Mouse (Mus musculus) ovary, postnatal 36 days (tissue): Measurements from ENCODE around the gene Zmiz2.
"Not testable (repeated sequence)": the region's sequence is repeated elsewhere in the genome, so short reads cannot be mapped to it uniquely, and the experiment has no call there.

Experiments
- DNase-seq: peaks from one replicate; pipeline ENCODE4 v3.0.0; 2022; ENCODE audit warnings: low spot score, mixed read lengths

The Zmiz2 gene

DNA sequence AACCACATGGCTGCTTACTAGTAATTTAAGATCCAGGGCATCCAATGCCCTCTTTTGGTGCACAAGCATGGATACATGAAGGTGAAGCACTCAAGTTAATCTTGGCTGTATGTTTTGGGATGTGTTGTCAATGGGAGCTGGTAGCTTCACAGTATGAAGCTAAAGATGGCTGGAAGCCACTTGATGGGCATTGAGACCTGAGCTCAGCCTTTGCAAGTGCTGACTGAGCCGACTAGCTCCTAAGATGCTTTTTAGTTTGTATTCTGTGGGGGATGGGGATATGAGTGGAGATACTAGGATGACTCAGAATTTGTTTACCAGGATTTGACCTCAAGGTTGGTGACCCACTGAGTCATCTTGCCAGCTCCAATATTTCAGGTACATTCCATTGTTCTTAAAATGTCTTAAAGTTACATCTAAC, 31.4 kb downstream of the Zmiz2 start:
- DNase-seq: no peak

DNA sequence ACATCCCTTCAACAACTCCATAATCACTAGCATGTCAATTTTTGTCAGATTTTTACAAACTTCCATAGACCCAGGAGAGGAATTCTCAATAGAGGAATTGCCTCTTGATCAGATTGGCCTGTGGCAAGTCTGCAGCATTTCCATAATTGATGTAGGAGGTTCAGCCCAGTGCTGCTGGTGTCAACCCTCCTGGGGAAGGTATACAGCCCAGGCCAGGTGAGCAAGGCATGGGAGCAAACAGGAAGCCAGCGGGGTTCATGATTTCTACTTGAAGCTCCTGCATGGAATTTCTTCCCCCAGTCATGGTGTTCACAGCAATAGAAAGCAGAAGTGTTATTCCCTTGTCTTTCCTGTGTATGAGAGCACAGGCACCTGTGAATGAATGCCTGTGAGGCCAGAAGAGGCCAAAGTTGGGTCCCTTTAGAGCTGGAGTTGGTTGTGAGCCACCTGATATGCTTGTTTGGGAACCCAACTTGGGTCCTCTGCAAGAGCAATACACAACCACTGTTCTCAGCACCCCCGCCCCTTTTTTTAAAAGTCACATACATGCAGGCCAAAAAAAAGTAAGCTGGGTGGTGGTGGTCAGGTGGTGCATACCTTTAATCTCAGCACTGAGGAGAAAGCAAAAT, 32.0 kb downstream of the Zmiz2 start:
- no peak for DNase-seq

DNA sequence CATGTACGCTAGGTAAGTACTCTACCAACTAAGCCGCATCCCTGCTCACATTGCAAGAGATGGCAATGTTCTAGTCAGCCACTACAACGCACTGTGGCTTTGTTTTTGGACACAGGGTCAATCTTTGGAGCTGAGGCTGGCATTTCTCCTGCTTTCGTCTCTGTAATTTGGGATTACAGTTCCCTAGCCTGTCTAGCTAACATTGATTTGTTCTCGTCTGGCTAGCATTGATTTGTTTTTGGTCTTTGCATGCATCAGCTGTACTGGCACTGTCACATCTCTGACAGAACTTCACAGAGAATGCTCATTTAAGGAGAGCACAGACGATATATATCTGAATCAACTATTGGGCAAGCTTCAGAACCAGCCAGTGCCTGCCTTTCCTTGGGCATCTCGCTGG, 41.3 kb downstream of the Zmiz2 start:
- no peak for DNase-seq

DNA sequence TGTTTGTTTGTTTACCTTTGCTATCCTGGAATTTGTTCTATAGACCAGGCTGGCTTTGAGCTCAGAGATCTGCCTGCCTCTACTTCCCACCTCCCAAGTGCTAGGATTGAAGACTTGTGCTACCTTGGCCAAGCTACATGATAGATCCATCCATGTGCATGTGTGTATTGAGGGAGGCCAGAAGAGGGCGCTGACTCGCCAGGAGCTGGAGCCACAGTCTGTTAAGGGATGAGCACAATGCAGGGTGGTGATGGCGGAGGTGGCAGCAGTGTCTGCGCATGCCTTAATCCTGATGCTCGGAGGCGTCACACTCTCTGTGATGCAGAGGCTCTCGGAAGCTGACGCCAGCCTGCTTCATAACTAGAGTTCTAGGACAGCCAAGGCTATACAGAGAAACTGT, 47.6 kb downstream of the Zmiz2 start:
- DNase-seq: peak; percentile 40

DNA sequence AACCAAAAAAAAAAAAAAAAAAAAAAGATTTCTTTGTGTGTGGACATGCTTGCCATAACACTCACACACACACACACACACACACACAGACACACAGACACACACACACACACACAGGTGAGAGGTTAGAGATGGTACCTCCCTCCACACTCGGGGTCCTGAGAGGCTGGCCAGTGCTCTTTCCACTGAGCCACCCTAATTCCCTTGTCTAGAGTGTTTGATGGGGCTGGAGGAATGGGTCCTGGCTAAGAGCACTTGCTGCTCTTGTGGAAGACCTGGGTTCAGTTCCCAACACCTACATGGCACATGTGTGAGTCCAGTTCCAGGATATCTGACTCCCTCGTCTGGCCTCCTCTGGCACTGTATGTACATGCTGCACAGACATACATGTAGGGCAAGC, 48.8 kb downstream of the Zmiz2 start:
- DNase-seq: no peak

DNA sequence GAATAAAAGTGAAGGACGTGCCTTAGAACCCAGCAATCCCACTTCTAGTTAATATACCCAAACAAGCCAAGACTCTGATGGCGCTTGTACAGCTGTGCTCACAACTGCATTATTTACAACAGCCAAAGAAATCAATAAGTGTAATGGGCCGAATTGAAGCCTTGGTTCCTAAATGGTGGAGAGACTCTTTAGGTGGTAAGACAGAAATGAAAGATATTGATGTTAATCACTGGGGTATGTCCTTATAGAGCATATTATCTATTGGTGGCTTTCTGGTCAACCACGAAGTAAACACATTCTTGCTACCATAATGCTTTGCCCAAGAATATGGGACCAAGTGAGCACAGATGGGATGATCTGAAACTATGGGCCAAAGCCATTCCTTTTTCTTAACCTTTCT, 51.3 kb downstream of the Zmiz2 start:
- DNase-seq: no peak

DNA sequence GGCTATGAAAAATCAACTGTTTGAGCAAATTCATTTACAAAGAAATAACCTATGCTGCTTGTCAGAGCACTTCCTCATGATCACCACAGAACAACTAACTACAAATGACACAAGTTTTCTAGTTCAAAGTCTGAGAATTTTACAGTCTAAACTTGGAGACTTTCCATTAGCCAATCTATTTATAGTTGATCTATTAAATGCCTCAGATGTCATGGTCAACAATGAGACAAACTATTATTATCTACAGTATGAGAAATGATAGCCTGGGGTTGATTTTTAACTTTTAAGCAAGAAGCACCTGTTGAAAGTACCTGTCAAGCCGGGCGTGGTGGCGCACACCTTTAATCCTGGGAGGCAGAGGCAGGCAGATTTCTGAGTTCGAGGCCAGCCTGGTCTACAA, 53.7 kb downstream of the Zmiz2 start:
- no peak for DNase-seq

DNA sequence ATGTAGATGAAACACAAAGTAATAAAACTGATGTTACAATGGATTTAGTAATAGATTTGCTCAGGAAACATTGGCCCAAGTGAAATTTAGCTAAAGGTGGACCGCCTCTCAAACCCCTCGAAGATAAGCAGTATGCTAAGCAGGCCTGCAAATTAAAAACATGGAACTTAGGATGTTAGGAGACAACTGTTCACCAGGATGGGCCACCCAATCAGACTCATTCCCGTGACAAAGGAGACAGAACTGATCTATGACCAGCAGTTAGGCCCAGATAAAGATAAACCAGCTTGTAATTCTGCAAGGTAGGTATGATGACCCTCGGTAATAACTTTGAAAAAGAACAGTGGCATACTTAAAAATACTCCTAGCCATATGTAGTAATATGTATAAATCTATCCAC, 54.2 kb downstream of the Zmiz2 start:
- no peak for DNase-seq

DNA sequence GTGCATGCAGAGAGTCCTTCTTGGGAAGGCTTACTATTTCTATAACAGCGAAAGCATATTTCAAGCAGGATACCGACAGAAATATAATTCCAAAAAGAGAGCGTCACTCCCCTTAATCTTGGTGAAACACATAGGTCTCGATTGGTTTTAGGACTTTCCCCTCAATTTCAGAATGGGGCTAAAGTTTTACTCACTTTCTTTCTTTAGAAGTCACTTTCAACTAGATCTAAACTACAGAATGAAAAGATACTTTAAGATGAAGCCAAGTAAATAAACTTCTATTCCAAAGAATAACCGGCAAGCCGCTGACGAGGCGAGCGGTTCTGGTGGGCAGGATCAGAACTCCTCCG, 54.8 kb downstream of the Zmiz2 start:
- no peak for DNase-seq

DNA sequence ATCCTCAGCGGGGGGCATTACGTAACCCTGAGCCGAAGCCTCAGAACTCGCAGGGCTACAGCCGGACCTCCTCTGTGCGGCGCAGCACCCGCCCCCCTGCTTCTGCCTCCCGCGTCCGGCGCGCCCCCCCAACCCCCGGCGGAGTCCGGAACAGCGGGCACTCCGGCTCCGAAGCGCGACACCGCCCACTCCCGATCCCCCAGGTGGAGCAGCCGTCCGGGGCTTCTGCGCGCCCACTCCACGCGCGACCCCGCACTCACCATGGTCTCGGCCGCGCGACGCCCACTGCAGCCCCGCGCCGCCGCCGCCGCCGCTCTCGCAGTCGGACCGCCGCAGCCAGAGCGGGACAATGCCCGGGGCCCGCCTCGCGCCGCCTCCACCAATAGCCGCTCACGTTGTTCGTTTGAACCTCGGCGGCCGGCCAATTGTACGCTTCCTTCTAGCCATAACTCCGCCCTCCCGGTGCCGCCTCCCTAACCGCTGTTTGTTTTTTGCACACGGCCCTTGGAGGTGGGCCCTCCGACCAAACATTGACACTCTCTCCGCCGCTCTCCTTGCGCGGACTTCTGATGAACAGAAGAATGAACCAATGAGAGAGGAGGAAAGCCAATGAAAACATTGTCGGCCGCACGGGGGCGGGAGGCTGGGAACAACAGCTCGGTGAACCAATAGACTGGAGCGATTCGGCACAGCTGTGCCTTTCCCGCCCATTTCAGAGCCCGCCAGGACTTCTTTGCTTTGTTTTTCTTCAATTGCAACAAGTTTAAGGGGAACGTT, 55.4 kb downstream of the Zmiz2 start, which contains the start of gene H2afv:
Gene H2afv, minus strand, starts transcription at position 367 of the 777 bp plus-strand sequence.
- DNase-seq: peak; percentile 99

DNA sequence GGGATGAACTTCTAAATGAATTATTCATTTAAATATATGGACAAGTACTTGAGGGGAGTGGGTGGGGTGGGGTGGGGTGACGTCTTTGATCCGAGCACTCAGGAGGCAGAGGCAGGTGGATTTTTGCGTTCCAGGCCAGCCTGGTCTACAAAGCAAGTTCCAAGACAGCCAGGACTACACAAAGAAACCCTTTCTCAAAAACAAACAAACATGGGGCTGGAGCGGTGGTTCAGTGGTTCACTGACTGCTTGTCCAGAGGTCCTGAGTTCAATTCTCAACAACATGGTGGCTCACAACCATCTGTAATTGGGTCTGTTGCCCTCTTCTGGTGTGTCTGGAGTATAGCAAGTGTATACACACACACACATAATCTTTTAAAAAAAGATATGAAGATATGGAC, 56.6 kb downstream of the Zmiz2 start:
- DNase-seq: no peak

DNA sequence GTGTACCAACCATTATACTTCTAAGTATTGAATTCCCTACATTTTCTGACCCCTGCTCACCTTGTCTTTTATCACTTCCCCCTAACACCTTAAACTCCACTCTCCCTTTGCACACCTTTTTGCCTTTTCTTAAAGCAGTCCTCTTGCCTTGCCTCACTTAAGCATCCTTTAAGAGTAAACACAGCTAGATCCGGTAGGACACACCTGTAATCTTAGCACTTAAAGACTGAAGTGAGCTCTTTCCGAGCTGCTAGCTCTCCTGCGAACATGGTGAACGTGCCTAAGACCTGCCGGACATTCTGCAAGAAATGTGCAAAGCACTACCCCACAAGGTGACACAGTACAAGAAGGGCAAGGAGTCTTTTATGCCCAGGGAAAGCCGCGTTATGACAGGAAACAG, 57.1 kb downstream of the Zmiz2 start:
- DNase-seq: no peak

DNA sequence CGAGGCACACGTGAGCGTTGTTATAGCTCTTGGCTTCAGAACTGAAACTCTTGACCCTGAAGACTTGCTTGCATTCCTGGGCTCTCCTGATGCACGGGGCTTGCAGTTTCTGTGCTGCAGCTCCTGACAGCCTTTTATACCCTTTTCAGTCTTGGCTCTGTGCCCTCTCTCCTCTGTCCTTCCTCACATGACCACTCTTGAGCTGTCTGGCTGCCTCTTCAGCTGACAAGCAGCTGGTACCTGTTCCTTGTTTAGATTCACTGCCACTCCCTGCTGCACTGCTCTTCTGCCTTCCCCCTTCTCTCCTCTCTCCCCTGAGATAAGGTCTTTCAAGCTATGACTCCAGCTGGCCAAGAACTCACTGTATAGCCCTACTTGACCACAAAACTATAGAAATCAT, 58.6 kb downstream of the Zmiz2 start:
- no peak for DNase-seq

DNA sequence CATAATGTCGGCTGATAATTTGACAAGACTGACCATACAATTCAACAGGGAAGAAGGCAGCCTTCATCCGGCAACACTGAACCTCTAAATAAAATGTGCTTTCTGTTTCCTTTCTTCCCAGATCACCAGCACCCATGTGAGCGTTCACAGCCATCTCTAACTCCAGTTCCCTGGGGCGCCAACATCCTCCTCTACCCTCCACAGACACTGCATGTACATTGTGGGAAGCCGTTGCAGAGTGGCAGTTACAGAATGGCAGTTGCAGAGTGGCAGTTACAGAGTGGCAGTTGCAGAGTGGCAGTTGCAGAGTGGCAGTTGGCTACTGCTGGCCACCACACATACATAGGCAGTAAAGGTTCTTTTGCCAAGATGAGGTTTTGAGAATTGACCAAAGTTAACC, 59.3 kb downstream of the Zmiz2 start:
- DNase-seq: not testable (repeated sequence)
